Mouse (Mus musculus) B cell, adult 2 months (primary cell): Measurements from ENCODE around the gene Actl6b.

Experiments
- DNase-seq, 2 experiments: peaks; one replicate each; pipeline ENCODE4 v3.0.0; 2022

The Actl6b gene

GRCm38 (mm10) chr5:137565744-137566143, 12.4 kb downstream of the Actl6b start:
- DNase-seq, result no peak

GRCm38 (mm10) chr5:137566416-137566815, 13.1 kb downstream of the Actl6b start:
- DNase-seq, result no peak

GRCm38 (mm10) chr5:137568223-137568798, 15.0 kb downstream of the Actl6b start:
- no peak for DNase-seq

GRCm38 (mm10) chr5:137569031-137569430, 15.7 kb downstream of the Actl6b start:
- DNase-seq, result peak; percentile 39 to 43

- DNase-seq, result peak; percentile 79 to 81
These were observed 16.3 kb downstream of the Actl6b start, which contains the start of gene Tfr2 for GRCm38 (mm10) chr5:137569665-137570064. Gene Tfr2 (plus strand): TSS chr5:137569840.

GRCm38 (mm10) chr5:137570181-137570580, 16.9 kb downstream of the Actl6b start:
- no peak for DNase-seq

GRCm38 (mm10) chr5:137570691-137571586, 17.6 kb downstream of the Actl6b start:
- no peak for DNase-seq

- DNase-seq, result no peak
These were observed 21.2 kb downstream of the Actl6b start for GRCm38 (mm10) chr5:137574470-137574901.

GRCm38 (mm10) chr5:137580246-137580645, 26.9 kb downstream of the Actl6b start:
- no peak for DNase-seq

GRCm38 (mm10) chr5:137582702-137583101, 29.4 kb downstream of the Actl6b start:
- DNase-seq, result no peak

GRCm38 (mm10) chr5:137583670-137584169, 30.4 kb downstream of the Actl6b start:
- no peak for DNase-seq

GRCm38 (mm10) chr5:137584976-137585375, 31.7 kb downstream of the Actl6b start:
- DNase-seq, result peak; percentile 81

GRCm38 (mm10) chr5:137590507-137590906, 37.2 kb downstream of the Actl6b start:
- DNase-seq, result no peak

- no peak for DNase-seq
These were observed 42.6 kb downstream of the Actl6b start for GRCm38 (mm10) chr5:137595921-137596320.

- peak; percentile 62 to 66 for DNase-seq
These were observed 43.4 kb downstream of the Actl6b start for GRCm38 (mm10) chr5:137596601-137597261.

GRCm38 (mm10) chr5:137597625-137598024, 44.3 kb downstream of the Actl6b start:
- no peak for DNase-seq

- no peak for DNase-seq
These were observed 44.9 kb downstream of the Actl6b start for GRCm38 (mm10) chr5:137598100-137598826.

GRCm38 (mm10) chr5:137599600-137599999, 46.3 kb downstream of the Actl6b start:
- no peak for DNase-seq

- no peak for DNase-seq
These were observed 46.9 kb downstream of the Actl6b start for GRCm38 (mm10) chr5:137600281-137600618.

GRCm38 (mm10) chr5:137600619-137601364, 47.5 kb downstream of the Actl6b start, which contains the start of gene Mospd3:
Gene Mospd3 (minus strand): TSS chr5:137601058.
- peak; percentile 98 for DNase-seq

- peak in 1 of 2 experiments; percentile 24 for DNase-seq
These were observed 48.0 kb downstream of the Actl6b start for GRCm38 (mm10) chr5:137601365-137601729.
